Mouse (Mus musculus): ENCODE data around the gene Rapgef3. TPM values are rescaled to one million over a fixed set of nuclear protein-coding genes. Genes with fewer than 3 reads are reported as not detected.

Rapgef3 gene
- polyA plus RNA-seq, 1 experiment from 2014 or later = 2.1 TPM

DNA sequence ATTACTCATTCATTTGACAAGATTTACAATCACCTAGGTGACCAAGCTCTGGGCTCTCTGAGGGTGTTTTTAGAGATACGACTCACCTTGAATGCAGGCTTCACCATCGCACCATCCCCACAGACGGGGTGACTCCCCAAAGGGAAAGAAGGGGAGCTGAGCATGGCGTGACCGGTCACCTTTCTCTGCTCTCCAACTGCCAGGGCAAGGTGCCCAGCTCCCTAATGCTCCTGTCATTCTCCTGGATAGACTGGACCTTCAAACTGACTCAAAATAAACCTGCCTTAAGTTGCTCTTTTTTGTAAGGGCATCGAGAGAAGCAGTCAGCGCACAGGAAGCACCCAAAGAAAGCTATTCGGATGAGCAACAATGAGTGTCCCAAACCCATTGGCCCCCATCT lies 2.5 kb upstream of the Rapgef3 start:
- H3K4me1 ChIP-seq (ENCODE audit: control insufficient read depth, low read depth, low read length) = peaks cover 10% of the 10 kb centered on the region
- H3K9ac ChIP-seq (ENCODE audit: low read depth, low read length) = no peak overlapping the region
- H3K27ac ChIP-seq (ENCODE audit: low read length) = no peak overlapping the region
- ATAC-seq (ENCODE audit: low read depth) = no peak
- 69% methylated on average over 8 of the region's 8 CpGs for whole genome bisulfite sequencing (ENCODE audit: insufficient replicate concordance)
- no peaks in the 10 kb centered on the region for H3K9me3 ChIP-seq (replicated peaks; ENCODE audit: control insufficient read depth, low read length)
- peaks cover 42% of the 10 kb centered on the region for H3K27me3 ChIP-seq (ENCODE audit: control insufficient read depth, insufficient read depth, low read depth, low read length)
- no peak overlapping the region for H3K4me3 ChIP-seq (ENCODE audit: low read depth, low read length)
- H3K4me2 ChIP-seq (ENCODE audit: low read depth, low read length) = no peak overlapping the region
- no peaks in the 10 kb centered on the region for H3K36me3 ChIP-seq (ENCODE audit: control insufficient read depth, insufficient read depth)

- Histone ChIP-seq H3K9ac (ENCODE audit: low read depth, low read length) (peak overlapping the region; percentile 35), H3K4me1 (ENCODE audit: control insufficient read depth, low read depth, low read length) (peaks cover 9% of the 10 kb centered on the region), H3K36me3 (ENCODE audit: control insufficient read depth, insufficient read depth) (no peaks in the 10 kb centered on the region), H3K27me3 (ENCODE audit: control insufficient read depth, insufficient read depth, low read depth, low read length) (peaks cover 47% of the 10 kb centered on the region), H3K27ac (ENCODE audit: low read length) (no peak overlapping the region), H3K4me3 (ENCODE audit: low read depth, low read length) (peak overlapping the region; percentile 50), H3K9me3 (replicated peaks; ENCODE audit: control insufficient read depth, low read length) (no peaks in the 10 kb centered on the region), H3K4me2 (ENCODE audit: low read depth, low read length) (peak overlapping the region; percentile 72)
- 2% methylated on average over 18 of the region's 18 CpGs for WGBS (ENCODE audit: insufficient replicate concordance)
- ATAC-seq (ENCODE audit: low read depth) = no peak
Observed at GRCm38 (mm10) chr15:97768192-97768591, 420 bp upstream of the Rapgef3 start.

GRCm38 (mm10) chr15:97766594-97767279 lies 1.0 kb downstream of the Rapgef3 start:
- Histone ChIP-seq H3K27ac (ENCODE audit: low read length) (no peak overlapping the region), H3K27me3 (ENCODE audit: control insufficient read depth, insufficient read depth, low read depth, low read length) (peaks cover 47% of the 10 kb centered on the region), H3K36me3 (ENCODE audit: control insufficient read depth, insufficient read depth) (no peaks in the 10 kb centered on the region), H3K4me1 (ENCODE audit: control insufficient read depth, low read depth, low read length) (peaks cover 8% of the 10 kb centered on the region), H3K4me2 (ENCODE audit: low read depth, low read length) (peak overlapping the region; percentile 72), H3K9ac (ENCODE audit: low read depth, low read length) (no peak overlapping the region), H3K9me3 (replicated peaks; ENCODE audit: control insufficient read depth, low read length) (no peaks in the 10 kb centered on the region), H3K4me3 (ENCODE audit: low read depth, low read length) (peak overlapping the region; percentile 50)
- WGBS (ENCODE audit: insufficient replicate concordance) = 9% methylated on average over 23 of the region's 23 CpGs
- ATAC-seq (ENCODE audit: low read depth) = no peak

DNA sequence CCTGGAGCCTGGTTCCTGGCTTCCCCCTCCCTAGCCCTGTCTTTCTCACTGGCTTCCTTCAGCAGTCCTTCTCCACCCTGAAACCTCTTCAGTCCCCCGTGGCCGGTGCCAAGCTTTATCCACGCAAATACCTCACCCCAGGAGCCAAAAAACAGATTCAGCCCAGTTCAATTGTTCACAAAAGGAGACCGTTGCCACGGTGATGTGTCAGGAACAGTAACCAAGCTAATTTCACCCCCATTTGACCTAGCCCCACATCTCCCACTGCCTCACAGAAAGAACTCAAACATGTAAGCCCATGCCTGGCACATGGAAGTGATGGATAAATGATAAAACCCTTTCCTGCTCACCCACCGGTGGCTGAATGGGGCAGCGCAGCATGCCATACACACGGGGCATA lies 1.6 kb downstream of the Rapgef3 start:
- Histone ChIP-seq H3K4me2 (ENCODE audit: low read depth, low read length) (no peak overlapping the region), H3K36me3 (ENCODE audit: control insufficient read depth, insufficient read depth) (no peaks in the 10 kb centered on the region), H3K9ac (ENCODE audit: low read depth, low read length) (no peak overlapping the region), H3K4me1 (ENCODE audit: control insufficient read depth, low read depth, low read length) (peaks cover 8% of the 10 kb centered on the region), H3K9me3 (replicated peaks; ENCODE audit: control insufficient read depth, low read length) (no peaks in the 10 kb centered on the region), H3K27me3 (ENCODE audit: control insufficient read depth, insufficient read depth, low read depth, low read length) (peaks cover 47% of the 10 kb centered on the region), H3K4me3 (ENCODE audit: low read depth, low read length) (peak overlapping the region; percentile 50; the same call in 1 of the 2 replicates), H3K27ac (ENCODE audit: low read length) (no peak overlapping the region)
- no peak for ATAC-seq (ENCODE audit: low read depth)
- 24% methylated on average over 8 of the region's 8 CpGs for WGBS (ENCODE audit: insufficient replicate concordance)

DNA sequence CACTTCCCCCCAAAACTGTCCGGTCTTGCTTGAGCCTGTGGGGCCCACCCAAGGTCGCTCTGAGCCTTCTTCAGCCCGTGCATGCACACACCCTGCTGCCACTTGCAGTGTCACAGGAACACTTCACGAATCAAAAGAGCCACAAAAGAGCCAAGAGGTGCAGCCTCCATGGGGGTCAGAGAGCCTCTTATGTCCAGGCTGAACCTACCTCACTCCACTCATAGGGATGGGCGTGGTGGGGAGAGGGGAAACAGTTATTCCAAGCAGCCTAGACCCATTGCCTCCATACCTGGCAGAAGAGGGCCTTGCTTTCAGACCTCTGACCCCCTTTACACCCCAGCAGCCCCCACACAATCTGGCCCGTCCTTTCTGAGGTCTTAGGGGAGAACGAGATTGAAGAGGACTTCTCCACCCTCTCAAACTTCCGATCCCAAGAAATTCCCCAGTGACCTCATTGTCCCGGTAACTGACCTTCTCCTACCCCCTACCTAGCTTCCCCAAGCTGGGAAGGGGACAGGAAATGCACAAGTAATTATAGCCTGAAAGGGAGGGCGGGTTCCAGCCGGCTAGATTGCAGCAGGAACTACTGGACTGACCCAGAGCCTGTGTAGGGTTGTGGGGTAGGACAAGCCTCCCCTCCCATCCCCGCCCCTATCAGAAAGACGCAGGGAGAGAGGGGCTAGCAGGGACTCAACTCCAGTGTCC lies 2.5 kb downstream of the Rapgef3 start:
- Histone ChIP-seq H3K9me3 (replicated peaks; ENCODE audit: control insufficient read depth, low read length) (no peaks in the 10 kb centered on the region), H3K4me1 (ENCODE audit: control insufficient read depth, low read depth, low read length) (peaks cover 8% of the 10 kb centered on the region), H3K36me3 (ENCODE audit: control insufficient read depth, insufficient read depth) (no peaks in the 10 kb centered on the region), H3K9ac (ENCODE audit: low read depth, low read length) (no peak overlapping the region), H3K4me3 (ENCODE audit: low read depth, low read length) (no peak overlapping the region), H3K27ac (ENCODE audit: low read length) (no peak overlapping the region), H3K27me3 (ENCODE audit: control insufficient read depth, insufficient read depth, low read depth, low read length) (peaks cover 47% of the 10 kb centered on the region), H3K4me2 (ENCODE audit: low read depth, low read length) (no peak overlapping the region)
- no peak for ATAC-seq (ENCODE audit: low read depth)
- WGBS (ENCODE audit: insufficient replicate concordance) = 38% methylated on average over 13 of the region's 13 CpGs

- H3K27me3 ChIP-seq (ENCODE audit: control insufficient read depth, insufficient read depth, low read depth, low read length) = peaks cover 42% of the 10 kb centered on the region
- no peak for ATAC-seq (ENCODE audit: low read depth)
- H3K27ac ChIP-seq (ENCODE audit: low read length) = no peak overlapping the region
- H3K9ac ChIP-seq (ENCODE audit: low read depth, low read length) = no peak overlapping the region
- no peak overlapping the region for H3K4me2 ChIP-seq (ENCODE audit: low read depth, low read length)
- H3K4me1 ChIP-seq (ENCODE audit: control insufficient read depth, low read depth, low read length) = peaks cover 8% of the 10 kb centered on the region
- no peaks in the 10 kb centered on the region for H3K36me3 ChIP-seq (ENCODE audit: control insufficient read depth, insufficient read depth)
- no peak overlapping the region for H3K4me3 ChIP-seq (ENCODE audit: low read depth, low read length)
- H3K9me3 ChIP-seq (replicated peaks; ENCODE audit: control insufficient read depth, low read length) = no peaks in the 10 kb centered on the region
- 43% methylated on average over 2 of the region's 2 CpGs for WGBS (ENCODE audit: insufficient replicate concordance)
Observed at GRCm38 (mm10) chr15:97764532-97764931, 3.2 kb downstream of the Rapgef3 start.

- H3K4me1 ChIP-seq (ENCODE audit: control insufficient read depth, low read depth, low read length) = peaks cover 8% of the 10 kb centered on the region
- H3K9ac ChIP-seq (ENCODE audit: low read depth, low read length) = no peak overlapping the region
- no peaks in the 10 kb centered on the region for H3K9me3 ChIP-seq (replicated peaks; ENCODE audit: control insufficient read depth, low read length)
- no peak overlapping the region for H3K27ac ChIP-seq (ENCODE audit: low read length)
- ATAC-seq (ENCODE audit: low read depth) = no peak
- peaks cover 32% of the 10 kb centered on the region for H3K27me3 ChIP-seq (ENCODE audit: control insufficient read depth, insufficient read depth, low read depth, low read length)
- 51% methylated on average over 9 of the region's 9 CpGs for WGBS (ENCODE audit: insufficient replicate concordance)
- H3K4me2 ChIP-seq (ENCODE audit: low read depth, low read length) = no peak overlapping the region
- no peak overlapping the region for H3K4me3 ChIP-seq (ENCODE audit: low read depth, low read length)
- H3K36me3 ChIP-seq (ENCODE audit: control insufficient read depth, insufficient read depth) = no peaks in the 10 kb centered on the region
Observed at GRCm38 (mm10) chr15:97763256-97764049, 4.3 kb downstream of the Rapgef3 start.

GRCm38 (mm10) chr15:97762733-97763132 lies 5.0 kb downstream of the Rapgef3 start:
- Histone ChIP-seq H3K4me2 (ENCODE audit: low read depth, low read length) (no peak overlapping the region), H3K4me1 (ENCODE audit: control insufficient read depth, low read depth, low read length) (peaks cover 8% of the 10 kb centered on the region), H3K36me3 (ENCODE audit: control insufficient read depth, insufficient read depth) (no peaks in the 10 kb centered on the region), H3K4me3 (ENCODE audit: low read depth, low read length) (no peak overlapping the region), H3K27ac (ENCODE audit: low read length) (no peak overlapping the region), H3K27me3 (ENCODE audit: control insufficient read depth, insufficient read depth, low read depth, low read length) (peaks cover 27% of the 10 kb centered on the region), H3K9me3 (replicated peaks; ENCODE audit: control insufficient read depth, low read length) (no peaks in the 10 kb centered on the region), H3K9ac (ENCODE audit: low read depth, low read length) (no peak overlapping the region)
- ATAC-seq (ENCODE audit: low read depth) = no peak
- 50% methylated on average over 9 of the region's 9 CpGs for WGBS (ENCODE audit: insufficient replicate concordance)

All from liver, embryonic 16.5 days (tissue).